Mouse (Mus musculus): ENCODE data around the gene Socs7. TPM values are rescaled to one million over a fixed set of nuclear protein-coding genes. Genes with fewer than 3 reads are reported as not detected.
A peak's percentile ranks its signal among the peaks of the same experiment; 100 is the strongest.

Socs7 gene
- polyA plus RNA-seq, 1 experiment from 2014 or later = 10.6 TPM

GRCm38 (mm10) chr11:97399958-97400710, 37.8 kb downstream of the Socs7 start:
- H3K9me3 ChIP-seq = no peaks in the 10 kb centered on the region
- peak overlapping the region; percentile 38; the same call in 1 of the 2 replicates for H3K9ac ChIP-seq (replicated peaks)
- peak overlapping the region; percentile 63 for H3K4me2 ChIP-seq (replicated peaks)
- H3K27me3 ChIP-seq = no peaks in the 10 kb centered on the region
- H3K27ac ChIP-seq (replicated peaks) = peak overlapping the region; percentile 73; the same call in 1 of the 2 replicates
- peaks cover 8% of the 10 kb centered on the region; the same call in 1 of the 2 replicates for H3K36me3 ChIP-seq
- 4% methylated on average over 23 of the region's 23 CpGs for whole genome bisulfite sequencing
- peak; percentile 30 for ATAC-seq (replicated peaks)
- H3K4me1 ChIP-seq = peaks cover 22% of the 10 kb centered on the region
- peak overlapping the region; percentile 37 for H3K4me3 ChIP-seq

- 10% methylated on average over 6 of the region's 6 CpGs for WGBS
- no peaks in the 10 kb centered on the region for H3K9me3 ChIP-seq
- 0 out of 2 replicates have a peak, but pooled peaks cover 3% of the 10 kb centered on the region for H3K36me3 ChIP-seq
- 0 out of 2 replicates have a peak overlapping the region, but pooled peaks have one; percentile 37 for H3K4me3 ChIP-seq
- H3K27ac ChIP-seq (replicated peaks) = peak overlapping the region; percentile 73
- peak; percentile 35; the same call in 1 of the 2 replicates for ATAC-seq (replicated peaks)
- peak overlapping the region; percentile 63 for H3K4me2 ChIP-seq (replicated peaks)
- 0 out of 2 replicates have a peak overlapping the region, but pooled peaks have one; percentile 14 for H3K9ac ChIP-seq (replicated peaks)
- no peaks in the 10 kb centered on the region; the same call in 1 of the 2 replicates for H3K27me3 ChIP-seq
- H3K4me1 ChIP-seq = peaks cover 31% of the 10 kb centered on the region
Observed at GRCm38 (mm10) chr11:97401082-97401481, 38.7 kb downstream of the Socs7 start.

GRCm38 (mm10) chr11:97401686-97402435, 39.5 kb downstream of the Socs7 start:
- H3K9ac ChIP-seq (replicated peaks) = no peak overlapping the region
- H3K9me3 ChIP-seq = no peaks in the 10 kb centered on the region
- peaks cover 39% of the 10 kb centered on the region for H3K4me1 ChIP-seq
- H3K4me3 ChIP-seq = no peak overlapping the region
- no peak overlapping the region for H3K4me2 ChIP-seq (replicated peaks)
- ATAC-seq (replicated peaks) = no peak
- 83% methylated on average over 3 of the region's 3 CpGs for WGBS
- H3K27me3 ChIP-seq = no peaks in the 10 kb centered on the region; the same call in 1 of the 2 replicates
- H3K27ac ChIP-seq (replicated peaks) = peak overlapping the region; percentile 73
- H3K36me3 ChIP-seq = no peaks in the 10 kb centered on the region

GRCm38 (mm10) chr11:97402746-97403145, 40.4 kb downstream of the Socs7 start:
- H3K4me2 ChIP-seq (replicated peaks) = no peak overlapping the region
- no peaks in the 10 kb centered on the region for H3K36me3 ChIP-seq
- no peak overlapping the region for H3K9ac ChIP-seq (replicated peaks)
- no peak for ATAC-seq (replicated peaks)
- WGBS = 6% methylated on average over 2 of the region's 2 CpGs
- no peaks in the 10 kb centered on the region for H3K9me3 ChIP-seq
- no peak overlapping the region for H3K4me3 ChIP-seq
- peaks cover 41% of the 10 kb centered on the region for H3K4me1 ChIP-seq
- no peak overlapping the region for H3K27ac ChIP-seq (replicated peaks)
- no peaks in the 10 kb centered on the region; the same call in 1 of the 2 replicates for H3K27me3 ChIP-seq

GRCm38 (mm10) chr11:97403614-97404183, 41.3 kb downstream of the Socs7 start:
- peak overlapping the region; percentile 4; the same call in 1 of the 2 replicates for H3K27ac ChIP-seq (replicated peaks)
- no peaks in the 10 kb centered on the region for H3K36me3 ChIP-seq
- 40% methylated on average over 8 of the region's 8 CpGs for WGBS
- H3K4me2 ChIP-seq (replicated peaks) = peak overlapping the region; percentile 93
- ATAC-seq (replicated peaks) = no peak
- H3K27me3 ChIP-seq = no peaks in the 10 kb centered on the region; the same call in 1 of the 2 replicates
- no peaks in the 10 kb centered on the region for H3K9me3 ChIP-seq
- peaks cover 45% of the 10 kb centered on the region for H3K4me1 ChIP-seq
- peak overlapping the region; percentile 63 for H3K9ac ChIP-seq (replicated peaks)
- H3K4me3 ChIP-seq = peak overlapping the region; percentile 65

GRCm38 (mm10) chr11:97404184-97404760, 41.9 kb downstream of the Socs7 start:
- Histone ChIP-seq H3K4me2 (replicated peaks) (peak overlapping the region; percentile 93), H3K4me1 (peaks cover 45% of the 10 kb centered on the region), H3K27me3 (no peaks in the 10 kb centered on the region; the same call in 1 of the 2 replicates), H3K9me3 (no peaks in the 10 kb centered on the region), H3K4me3 (peak overlapping the region; percentile 65), H3K36me3 (no peaks in the 10 kb centered on the region), H3K9ac (replicated peaks) (peak overlapping the region; percentile 63), H3K27ac (replicated peaks) (peak overlapping the region; percentile 31)
- WGBS = under 1% methylated on average over 58 of the region's 61 CpGs
- peak; percentile 58 for ATAC-seq (replicated peaks)

- H3K4me3 ChIP-seq = peak overlapping the region; percentile 65
- peaks cover 45% of the 10 kb centered on the region for H3K4me1 ChIP-seq
- no peaks in the 10 kb centered on the region for H3K9me3 ChIP-seq
- 1% methylated on average over 11 of the region's 11 CpGs for WGBS
- H3K27ac ChIP-seq (replicated peaks) = peak overlapping the region; percentile 31
- peak overlapping the region; percentile 63 for H3K9ac ChIP-seq (replicated peaks)
- no peaks in the 10 kb centered on the region for H3K36me3 ChIP-seq
- peak; percentile 26; the same call in 1 of the 2 replicates for ATAC-seq (replicated peaks)
- no peaks in the 10 kb centered on the region; the same call in 1 of the 2 replicates for H3K27me3 ChIP-seq
- H3K4me2 ChIP-seq (replicated peaks) = peak overlapping the region; percentile 93
Observed at GRCm38 (mm10) chr11:97404761-97405190, 42.4 kb downstream of the Socs7 start.

- WGBS = 68% methylated on average over 10 of the region's 10 CpGs
- H3K4me1 ChIP-seq = peaks cover 33% of the 10 kb centered on the region
- peak overlapping the region; percentile 93 for H3K4me2 ChIP-seq (replicated peaks)
- H3K27me3 ChIP-seq = no peaks in the 10 kb centered on the region; the same call in 1 of the 2 replicates
- H3K4me3 ChIP-seq = no peak overlapping the region; the same call in 1 of the 2 replicates
- no peaks in the 10 kb centered on the region for H3K9me3 ChIP-seq
- no peak for ATAC-seq (replicated peaks)
- no peak overlapping the region for H3K27ac ChIP-seq (replicated peaks)
- peak overlapping the region; percentile 63; the same call in 1 of the 2 replicates for H3K9ac ChIP-seq (replicated peaks)
- no peaks in the 10 kb centered on the region for H3K36me3 ChIP-seq
Observed at GRCm38 (mm10) chr11:97406094-97406951, 44.0 kb downstream of the Socs7 start.

GRCm38 (mm10) chr11:97407456-97407855, 45.1 kb downstream of the Socs7 start:
- WGBS = 80% methylated on average over 3 of the region's 3 CpGs
- no peak overlapping the region for H3K4me3 ChIP-seq
- peaks cover 29% of the 10 kb centered on the region for H3K4me1 ChIP-seq
- H3K4me2 ChIP-seq (replicated peaks) = no peak overlapping the region
- H3K27me3 ChIP-seq = no peaks in the 10 kb centered on the region; the same call in 1 of the 2 replicates
- no peak overlapping the region for H3K27ac ChIP-seq (replicated peaks)
- no peak for ATAC-seq (replicated peaks)
- no peaks in the 10 kb centered on the region for H3K9me3 ChIP-seq
- no peaks in the 10 kb centered on the region for H3K36me3 ChIP-seq
- H3K9ac ChIP-seq (replicated peaks) = no peak overlapping the region

GRCm38 (mm10) chr11:97408171-97408570, 45.8 kb downstream of the Socs7 start:
- H3K4me1 ChIP-seq = peaks cover 29% of the 10 kb centered on the region
- 1% methylated on average over 6 of the region's 6 CpGs for WGBS
- H3K9me3 ChIP-seq = no peaks in the 10 kb centered on the region
- no peak overlapping the region for H3K4me3 ChIP-seq
- no peak for ATAC-seq (replicated peaks)
- H3K36me3 ChIP-seq = no peaks in the 10 kb centered on the region
- no peak overlapping the region for H3K4me2 ChIP-seq (replicated peaks)
- H3K9ac ChIP-seq (replicated peaks) = no peak overlapping the region
- H3K27ac ChIP-seq (replicated peaks) = no peak overlapping the region
- no peaks in the 10 kb centered on the region; the same call in 1 of the 2 replicates for H3K27me3 ChIP-seq
